Mouse (Mus musculus): ENCODE data around the gene Ehmt2. TPM values are rescaled to one million over a fixed set of nuclear protein-coding genes. Genes with fewer than 3 reads are reported as not detected.

The Ehmt2 gene
- polyA plus RNA-seq, 1 experiment from 2014 or later = 82.1 TPM

- H3K36me3 ChIP-seq (replicated peaks; ENCODE audit: control insufficient read depth, insufficient read depth) = no peaks in the 10 kb centered on the region
- no peak overlapping the region for H3K27ac ChIP-seq
- no peak for DNase-seq (ENCODE audit: low spot score)
- no peak overlapping the region for H3K4me2 ChIP-seq (replicated peaks)
- no peak overlapping the region for H3K9ac ChIP-seq
- WGBS = 40% methylated on average over 3 of the region's 3 CpGs
- H3K27me3 ChIP-seq (ENCODE audit: control insufficient read depth, insufficient read depth, low read length) = peaks cover 31% of the 10 kb centered on the region
- ATAC-seq (ENCODE audit: low FRiP score) = no peak
- 0 out of 2 replicates have a peak, but pooled peaks cover 6% of the 10 kb centered on the region for H3K4me1 ChIP-seq (replicated peaks; ENCODE audit: control insufficient read depth, insufficient read depth, low read length)
- no peaks in the 10 kb centered on the region for H3K9me3 ChIP-seq (ENCODE audit: control insufficient read depth, low read length)
- H3K4me3 ChIP-seq (replicated peaks; ENCODE audit: low read length) = no peak overlapping the region
Observed at GRCm38 (mm10) chr17:34962125-34962524, 63.9 kb downstream of the Ehmt2 start.

GRCm38 (mm10) chr17:34962841-34963240, 64.6 kb downstream of the Ehmt2 start:
- ATAC-seq (ENCODE audit: low FRiP score) = no peak
- no peak overlapping the region for H3K4me2 ChIP-seq (replicated peaks)
- DNase-seq (ENCODE audit: low spot score) = no peak
- H3K4me3 ChIP-seq (replicated peaks; ENCODE audit: low read length) = no peak overlapping the region
- H3K36me3 ChIP-seq (replicated peaks; ENCODE audit: control insufficient read depth, insufficient read depth) = no peaks in the 10 kb centered on the region
- H3K27me3 ChIP-seq (ENCODE audit: control insufficient read depth, insufficient read depth, low read length) = peaks cover 38% of the 10 kb centered on the region
- H3K27ac ChIP-seq = no peak overlapping the region
- H3K9me3 ChIP-seq (ENCODE audit: control insufficient read depth, low read length) = no peaks in the 10 kb centered on the region
- 59% methylated on average over 1 of the region's 1 CpGs for WGBS
- H3K4me1 ChIP-seq (replicated peaks; ENCODE audit: control insufficient read depth, insufficient read depth, low read length) = 0 out of 2 replicates have a peak, but pooled peaks cover 6% of the 10 kb centered on the region
- no peak overlapping the region for H3K9ac ChIP-seq

Small RNA genes within 50 kb of the gene (microRNA-seq; reads per million reads assigned to microRNA genes)
- gene Mir6972 = not detected

Other genes starting within 250 kb of the Ehmt2 start
- 0.24 and 0.43 TPM in 2 replicates for gene Tnxb, start 227.9 kb upstream of the Ehmt2 start, polyA plus RNA-seq (2014; fragmentation: Nextera tagmentation; extraction: Ambion mirVana)
- gene C4b, start 154.6 kb upstream of the Ehmt2 start, polyA plus RNA-seq (2014; fragmentation: Nextera tagmentation; extraction: Ambion mirVana) = 0.22 TPM in 1 of 2 replicates, not detected in the other
- not detected in 2 replicates for gene Cyp21a1, start 93.9 kb upstream of the Ehmt2 start, polyA plus RNA-seq (2014; fragmentation: Nextera tagmentation; extraction: Ambion mirVana)
- 25.9 and 28.8 TPM in 2 replicates for gene Stk19, start 61.5 kb upstream of the Ehmt2 start, polyA plus RNA-seq (2014; fragmentation: Nextera tagmentation; extraction: Ambion mirVana)
- 54.4 and 61.9 TPM in 2 replicates for gene Dxo, start 61.5 kb upstream of the Ehmt2 start, polyA plus RNA-seq (2014; fragmentation: Nextera tagmentation; extraction: Ambion mirVana)
- gene Skiv2l, start 48.3 kb upstream of the Ehmt2 start, polyA plus RNA-seq (2014; fragmentation: Nextera tagmentation; extraction: Ambion mirVana) = 49.6 and 51.2 TPM in 2 replicates
- gene Nelfe, start 48.1 kb upstream of the Ehmt2 start, polyA plus RNA-seq (2014; fragmentation: Nextera tagmentation; extraction: Ambion mirVana) = 73.7 and 74.0 TPM in 2 replicates
- 2.2 and 2.3 TPM in 2 replicates for gene Cfb, start 36.0 kb upstream of the Ehmt2 start, polyA plus RNA-seq (2014; fragmentation: Nextera tagmentation; extraction: Ambion mirVana)
- gene Zbtb12, start 19.0 kb upstream of the Ehmt2 start, polyA plus RNA-seq (2014; fragmentation: Nextera tagmentation; extraction: Ambion mirVana) = 3.0 and 3.3 TPM in 2 replicates
- not detected in 2 replicates for gene Gm20547, start 16.4 kb upstream of the Ehmt2 start, polyA plus RNA-seq (2014; fragmentation: Nextera tagmentation; extraction: Ambion mirVana)
- 1.2 and 1.8 TPM in 2 replicates for gene C2, start 204 bp upstream of the Ehmt2 start, polyA plus RNA-seq (2014; fragmentation: Nextera tagmentation; extraction: Ambion mirVana)
- 0.11 and 0.12 TPM in 2 replicates for gene Slc44a4, start 16.0 kb downstream of the Ehmt2 start, polyA plus RNA-seq (2014; fragmentation: Nextera tagmentation; extraction: Ambion mirVana)
- gene Neu1, start 32.8 kb downstream of the Ehmt2 start, polyA plus RNA-seq (2014; fragmentation: Nextera tagmentation; extraction: Ambion mirVana) = 26.9 and 27.2 TPM in 2 replicates
- 0.34 and 0.56 TPM in 2 replicates for gene Hspa1b, start 60.8 kb downstream of the Ehmt2 start, polyA plus RNA-seq (2014; fragmentation: Nextera tagmentation; extraction: Ambion mirVana)
- gene Gm20481, start 71.4 kb downstream of the Ehmt2 start, polyA plus RNA-seq (2014; fragmentation: Nextera tagmentation; extraction: Ambion mirVana) = not detected in 2 replicates
- 7.5 and 11.6 TPM in 2 replicates for gene Hspa1a, start 73.7 kb downstream of the Ehmt2 start, polyA plus RNA-seq (2014; fragmentation: Nextera tagmentation; extraction: Ambion mirVana)
- 1.9 TPM in 2 replicates for gene Hspa1l, start 74.2 kb downstream of the Ehmt2 start, polyA plus RNA-seq (2014; fragmentation: Nextera tagmentation; extraction: Ambion mirVana)
- 92.9 and 97.8 TPM in 2 replicates for gene Lsm2, start 83.4 kb downstream of the Ehmt2 start, polyA plus RNA-seq (2014; fragmentation: Nextera tagmentation; extraction: Ambion mirVana)
- gene Vars, start 102.5 kb downstream of the Ehmt2 start, polyA plus RNA-seq (2014; fragmentation: Nextera tagmentation; extraction: Ambion mirVana) = 51.0 and 51.6 TPM in 2 replicates
- gene Vwa7, start 118.1 kb downstream of the Ehmt2 start, polyA plus RNA-seq (2014; fragmentation: Nextera tagmentation; extraction: Ambion mirVana) = 0.13 and 0.16 TPM in 2 replicates
- 1.4 and 1.7 TPM in 2 replicates for gene Sapcd1, start 129.5 kb downstream of the Ehmt2 start, polyA plus RNA-seq (2014; fragmentation: Nextera tagmentation; extraction: Ambion mirVana)
- 1.5 and 2.4 TPM in 2 replicates for gene Msh5, start 148.3 kb downstream of the Ehmt2 start, polyA plus RNA-seq (2014; fragmentation: Nextera tagmentation; extraction: Ambion mirVana)
- 23.8 and 24.7 TPM in 2 replicates for gene Clic1, start 151.5 kb downstream of the Ehmt2 start, polyA plus RNA-seq (2014; fragmentation: Nextera tagmentation; extraction: Ambion mirVana)
- 295 and 328 TPM in 2 replicates for gene Ddah2, start 160.6 kb downstream of the Ehmt2 start, polyA plus RNA-seq (2014; fragmentation: Nextera tagmentation; extraction: Ambion mirVana)
- gene Ly6g6c, start 166.9 kb downstream of the Ehmt2 start, polyA plus RNA-seq (2014; fragmentation: Nextera tagmentation; extraction: Ambion mirVana) = not detected in 2 replicates
- gene Mpig6b, start 167.7 kb downstream of the Ehmt2 start, polyA plus RNA-seq (2014; fragmentation: Nextera tagmentation; extraction: Ambion mirVana) = 0.21 and 0.42 TPM in 2 replicates
- gene Ly6g6e, start 178.4 kb downstream of the Ehmt2 start, polyA plus RNA-seq (2014; fragmentation: Nextera tagmentation; extraction: Ambion mirVana) = not detected in 2 replicates
- 0.82 and 0.94 TPM in 2 replicates for gene Ly6g6d, start 179.6 kb downstream of the Ehmt2 start, polyA plus RNA-seq (2014; fragmentation: Nextera tagmentation; extraction: Ambion mirVana)
- 0.23 TPM in 1 of 2 replicates, not detected in the other for gene Ly6g6f, start 187.1 kb downstream of the Ehmt2 start, polyA plus RNA-seq (2014; fragmentation: Nextera tagmentation; extraction: Ambion mirVana)
- gene Abhd16a, start 190.8 kb downstream of the Ehmt2 start, polyA plus RNA-seq (2014; fragmentation: Nextera tagmentation; extraction: Ambion mirVana) = 86.8 and 89.1 TPM in 2 replicates
- gene Ly6g5c, start 209.8 kb downstream of the Ehmt2 start, polyA plus RNA-seq (2014; fragmentation: Nextera tagmentation; extraction: Ambion mirVana) = not detected in 2 replicates
- 0.44 and 1.0 TPM in 2 replicates for gene Ly6g5b, start 217.0 kb downstream of the Ehmt2 start, polyA plus RNA-seq (2014; fragmentation: Nextera tagmentation; extraction: Ambion mirVana)
- gene Gpank1, start 223.0 kb downstream of the Ehmt2 start, polyA plus RNA-seq (2014; fragmentation: Nextera tagmentation; extraction: Ambion mirVana) = 21.9 and 22.0 TPM in 2 replicates
- gene Csnk2b, start 223.6 kb downstream of the Ehmt2 start, polyA plus RNA-seq (2014; fragmentation: Nextera tagmentation; extraction: Ambion mirVana) = 321 and 339 TPM in 2 replicates
- gene D17H6S53E, start 227.9 kb downstream of the Ehmt2 start, polyA plus RNA-seq (2014; fragmentation: Nextera tagmentation; extraction: Ambion mirVana) = 6.0 and 6.2 TPM in 2 replicates
- 0.39 TPM in 1 of 2 replicates, not detected in the other for gene Apom, start 233.6 kb downstream of the Ehmt2 start, polyA plus RNA-seq (2014; fragmentation: Nextera tagmentation; extraction: Ambion mirVana)
- gene Bag6, start 236.7 kb downstream of the Ehmt2 start, polyA plus RNA-seq (2014; fragmentation: Nextera tagmentation; extraction: Ambion mirVana) = 90.2 and 98.2 TPM in 2 replicates